Mouse (Mus musculus) MEL (cell line): ENCODE measurements around the gene Tiam1.

ENCODE experiments used
- BHLHE40 ChIP-seq: IDR thresholded peaks from 2 replicates; pipeline ENCODE4 v1.6.1; 2012; ENCODE audit warnings: low read depth, mild to moderate bottlenecking, inconsistent platforms, low read length, improper control_type of control experiment, borderline replicate concordance
- CHD1 ChIP-seq: IDR thresholded peaks from 2 replicates; pipeline ENCODE4 v1.6.1; 2012; ENCODE audit warnings: low read depth, mild to moderate bottlenecking, inconsistent platforms, low read length, improper control_type of control experiment
- CTCF ChIP-seq, 3 experiments: IDR thresholded peaks in 2 of 3; conservative IDR thresholded peaks in 1 of 3; 2 replicates each; pipeline ENCODE4 v1.5.1; 2011 to 2012; ENCODE audit warnings: low read length in 3 of 3, low read depth in 2 of 3, mild to moderate bottlenecking in 2 of 3, improper control_type of control experiment in 1 of 3, inconsistent platforms in 1 of 3, mixed read lengths in 1 of 3, moderate library complexity in 1 of 3; ENCODE audit not compliant: control insufficient read depth in 1 of 3, insufficient read depth in 1 of 3, poor library complexity in 1 of 3, severe bottlenecking in 1 of 3
- EP300 ChIP-seq, 2 experiments: IDR thresholded peaks; 2 replicates each; pipeline ENCODE4 v1.6.1; 2011; ENCODE audit warnings: improper control_type of control experiment in 2 of 2, low read length in 2 of 2, low read depth in 1 of 2, mild to moderate bottlenecking in 1 of 2
- ETS1 ChIP-seq: IDR thresholded peaks from 2 replicates; pipeline ENCODE4 v1.6.1; 2012; ENCODE audit warnings: low read depth, mild to moderate bottlenecking, inconsistent platforms, low read length, improper control_type of control experiment, moderate library complexity
- GATA1 ChIP-seq: IDR thresholded peaks from 2 replicates; pipeline ENCODE4 v1.6.1; 2011; ENCODE audit warnings: low read depth, low read length, improper control_type of control experiment
- NELFE ChIP-seq: IDR thresholded peaks from 2 replicates; pipeline ENCODE4 v1.6.1; 2011; ENCODE audit warnings: low read depth, low read length, improper control_type of control experiment
- POLR2A ChIP-seq, 2 experiments: IDR thresholded peaks; 2 replicates each; pipeline ENCODE4 v1.6.1; 2011 to 2012; ENCODE audit warnings: low read length in 2 of 2, mild to moderate bottlenecking in 2 of 2, control low read depth in 1 of 2, improper control_type of control experiment in 1 of 2, low read depth in 1 of 2, moderate library complexity in 1 of 2; ENCODE audit not compliant: control insufficient read depth in 1 of 2, insufficient read depth in 1 of 2, poor library complexity in 1 of 2
- POLR2AphosphoS2 ChIP-seq: IDR thresholded peaks from 2 replicates; pipeline ENCODE4 v1.6.1; 2011; ENCODE audit warnings: low read length, improper control_type of control experiment
- TAL1 ChIP-seq: IDR thresholded peaks from 2 replicates; pipeline ENCODE4 v1.6.1; 2012; ENCODE audit warnings: mild to moderate bottlenecking, inconsistent platforms, low read length, moderate library complexity, mixed read lengths
- UBTF ChIP-seq: IDR thresholded peaks from 2 replicates; pipeline ENCODE4 v1.6.1; 2012; ENCODE audit warnings: low read depth, mild to moderate bottlenecking, inconsistent platforms, low read length, improper control_type of control experiment, moderate library complexity, borderline replicate concordance; ENCODE audit not compliant: insufficient read depth
- ZC3H11A ChIP-seq: IDR thresholded peaks from 2 replicates; pipeline ENCODE4 v1.6.1; 2012; ENCODE audit warnings: low read depth, mild to moderate bottlenecking, inconsistent platforms, low read length, improper control_type of control experiment

- TF ChIP-seq CTCF (IDR thresholded peaks at IDR 0.05 in 2 of 3, conservative IDR thresholded peaks at IDR 0.05 in 1 of 3; ENCODE audit: control insufficient read depth in 1 of 3, insufficient read depth in 1 of 3, low read depth in 2 of 3, low read length in 3 of 3, poor library complexity in 1 of 3, severe bottlenecking in 1 of 3) (no peak), EP300 (IDR thresholded peaks at IDR 0.05; ENCODE audit: low read depth in 1 of 2, low read length in 2 of 2) (no peak), UBTF (no peak), TAL1 (no peak), POLR2A (IDR thresholded peaks at IDR 0.05; ENCODE audit: control insufficient read depth in 1 of 2, insufficient read depth in 1 of 2, low read depth in 1 of 2, low read length in 2 of 2, poor library complexity in 1 of 2) (no peak), POLR2AphosphoS2 (no peak), NELFE (no peak), GATA1 (no peak), BHLHE40 (no peak), ETS1 (no peak), CHD1 (no peak), ZC3H11A (no peak)
These were observed 15.2 kb downstream of the Tiam1 start for GRCm38 (mm10) chr16:90128361-90128760.
